Mouse (Mus musculus) erythroblast, embryonic 14.5 days (primary cell): Measurements from ENCODE around the gene Mdm4.

ENCODE experiments used
- GATA1 ChIP-seq: IDR thresholded peaks from 2 replicates; pipeline ENCODE4 v1.6.1; 2012; ENCODE audit warnings: low read length, inconsistent platforms, mixed read lengths
- TAL1 ChIP-seq: IDR thresholded peaks from 3 replicates; pipeline ENCODE4 v1.6.1; 2012; ENCODE audit warnings: low read length, inconsistent platforms, mixed read lengths

GRCm38 (mm10) chr1:132977402-132977801 is 53.0 kb downstream of the Mdm4 start:
- TF ChIP-seq TAL1 (no peak), GATA1 (no peak)
